ENCODE assay signal across 1 mouse cellular context in the genomic region with DNA sequence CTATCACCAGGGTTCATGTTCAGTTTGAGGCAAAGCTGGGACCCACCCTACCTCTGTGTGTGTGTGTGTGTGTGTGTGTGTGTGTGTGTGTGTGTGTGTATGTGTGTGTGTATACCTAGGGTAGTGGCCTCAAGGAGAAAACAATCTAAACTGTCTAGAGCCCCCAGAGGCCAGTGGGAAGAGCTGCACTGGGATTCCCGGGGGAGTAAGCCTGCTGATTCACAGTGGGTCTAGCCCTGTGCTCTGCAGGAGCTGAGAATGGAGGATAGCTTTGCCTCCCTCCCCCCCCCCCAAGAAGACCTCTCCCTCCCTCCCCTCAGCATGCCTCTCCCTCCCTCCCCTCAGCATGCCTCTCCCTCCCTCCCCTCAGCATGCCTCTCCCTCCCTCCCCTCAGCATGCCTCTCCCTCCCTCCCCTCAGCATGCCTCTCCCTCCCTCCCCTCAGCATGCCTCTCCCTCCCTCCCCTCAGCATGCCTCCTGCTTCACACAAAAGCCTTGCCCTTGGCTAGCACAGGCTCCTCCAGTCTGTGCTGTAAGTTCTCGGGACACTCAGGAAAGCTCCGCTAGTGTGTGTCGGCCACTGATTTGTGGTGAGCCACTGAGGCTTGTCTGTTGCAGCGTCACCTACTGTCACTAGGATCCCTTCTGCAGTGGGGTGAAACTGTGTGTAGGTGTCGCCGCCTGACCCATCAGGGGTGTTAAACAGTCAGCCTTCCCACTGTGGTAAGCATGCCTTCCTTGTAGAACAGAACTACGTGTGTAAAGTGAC.
TF ChIP-seq lines count a peak whose summit lies in the region.

No protein-coding gene starts in this region.

TF ChIP-seq in CH12.LX, 34 proteins besides CTCF, POLR2A, EP300 and RAD21:
- no peak for TF ChIP-seq ELF1 (IDR thresholded peaks at IDR 0.05; ENCODE audit: low read depth, low read length)
- no peak for TF ChIP-seq HCFC1 (IDR thresholded peaks at IDR 0.05; ENCODE audit: low read depth, low read length)
- no peak for TF ChIP-seq CHD1 (IDR thresholded peaks at IDR 0.05; ENCODE audit: low read depth, low read length)
- TF ChIP-seq PAX5 (IDR thresholded peaks at IDR 0.05; ENCODE audit: low read length) = no peak
- TF ChIP-seq MXI1 (IDR thresholded peaks at IDR 0.05; ENCODE audit: low read depth, low read length) = no peak
- no peak for TF ChIP-seq ZNF384 (IDR thresholded peaks at IDR 0.05; ENCODE audit: low read depth, low read length)
- no peak for TF ChIP-seq NRF1 (IDR thresholded peaks at IDR 0.05; ENCODE audit: low read depth, low read length)
- TF ChIP-seq ZMIZ1 (IDR thresholded peaks at IDR 0.05; ENCODE audit: low read depth, low read length) = no peak
- TF ChIP-seq RCOR1 (conservative IDR thresholded peaks at IDR 0.05; ENCODE audit: low read depth, low read length) = no peak
- TF ChIP-seq ZKSCAN1 (IDR thresholded peaks at IDR 0.05; ENCODE audit: borderline replicate concordance, low read depth, low read length) = no peak
- no peak for TF ChIP-seq MAX (IDR thresholded peaks at IDR 0.05; ENCODE audit: low read length)
- TF ChIP-seq TBP (conservative IDR thresholded peaks at IDR 0.05; ENCODE audit: low read depth, low read length) = no peak
- TF ChIP-seq IRF4 (IDR thresholded peaks at IDR 0.05; ENCODE audit: low read depth, low read length) = no peak
- no peak for TF ChIP-seq USF1 (IDR thresholded peaks at IDR 0.05; ENCODE audit: low read depth, low read length)
- no peak for TF ChIP-seq SIN3A (IDR thresholded peaks at IDR 0.05; ENCODE audit: low read length)
- TF ChIP-seq MAZ (IDR thresholded peaks at IDR 0.05; ENCODE audit: low read depth, low read length) = no peak
- no peak for TF ChIP-seq MAFK (IDR thresholded peaks at IDR 0.05; ENCODE audit: insufficient replicate concordance, low read length)
